Mouse (Mus musculus) layer of hippocampus, postnatal 36 days (tissue): Measurements from ENCODE around the gene Zfp53. TPM values are rescaled to one million over a fixed set of nuclear protein-coding genes. Genes with fewer than 3 reads are reported as not detected.

Experiments
- DNase-seq, 2 experiments: peaks; one replicate each; pipeline ENCODE4 v3.0.0; 2022
- total RNA-seq, 2 experiments: library from RNA; stranded (reverse); gene quantifications; 2 replicates each; pipeline ENCODE4 v1.2.3; 2021

Zfp53 gene
- total RNA-seq, 2 experiments from 2014 or later: 4.3 to 4.7 TPM

- no peak for DNase-seq
These were observed 37.5 kb downstream of the Zfp53 start for GRCm38 (mm10) chr17:21526270-21526669.

- no peak for DNase-seq
These were observed 42.0 kb downstream of the Zfp53 start for GRCm38 (mm10) chr17:21530645-21531330.

GRCm38 (mm10) chr17:21531621-21532020 lies 42.8 kb downstream of the Zfp53 start:
- DNase-seq: peak in 1 of 2 experiments; percentile 15

GRCm38 (mm10) chr17:21532101-21532951 lies 43.5 kb downstream of the Zfp53 start:
- peak; percentile 74 to 80 for DNase-seq

- DNase-seq: no peak
These were observed 45.2 kb downstream of the Zfp53 start for GRCm38 (mm10) chr17:21533961-21534360.

GRCm38 (mm10) chr17:21534460-21535095 lies 45.8 kb downstream of the Zfp53 start:
- no peak for DNase-seq

GRCm38 (mm10) chr17:21535096-21536001 lies 46.6 kb downstream of the Zfp53 start, which contains the start of gene Zfp52:
TSS of gene Zfp52 (plus strand) at chr17:21535539.
- DNase-seq: peak; percentile 57 to 60

- no peak for DNase-seq
These were observed 47.3 kb downstream of the Zfp53 start for GRCm38 (mm10) chr17:21536096-21536495.

GRCm38 (mm10) chr17:21536676-21537075 lies 47.9 kb downstream of the Zfp53 start:
- no peak for DNase-seq

GRCm38 (mm10) chr17:21557831-21558230 lies 69.0 kb downstream of the Zfp53 start:
- DNase-seq: no peak

Other genes with a start within 250 kb of the Zfp53 start
- not detected for gene Vmn1r235, start 232.6 kb upstream of the Zfp53 start, total RNA-seq
- not detected for gene Vmn1r236, start 206.1 kb upstream of the Zfp53 start, total RNA-seq
- not detected for gene Vmn1r237, start 177.1 kb upstream of the Zfp53 start, total RNA-seq
- gene Zfp677, start 105.2 kb upstream of the Zfp53 start, total RNA-seq: 1 to 10 TPM; 1.6 to 1.9 TPM
- gene Zfp54, start 65.8 kb upstream of the Zfp53 start, total RNA-seq: 1 to 10 TPM in 1 of 2 experiments, under 1 TPM in 1; 0.86 to 1.2 TPM
- gene Zfp51, start 38.6 kb upstream of the Zfp53 start, total RNA-seq: 1 to 10 TPM; 3.4 to 4.2 TPM
- gene Zfp52, start 46.5 kb downstream of the Zfp53 start, total RNA-seq: 1 to 10 TPM; 7.5 to 8.9 TPM
- 10 to 100 TPM; 11.8 to 12.7 TPM for gene Zfp948, start 78.0 kb downstream of the Zfp53 start, total RNA-seq
- gene Zfp983, start 161.6 kb downstream of the Zfp53 start, total RNA-seq: 1 to 10 TPM; 8.4 to 9.2 TPM
- gene Gm10226, start 202.9 kb downstream of the Zfp53 start, total RNA-seq: 1 to 10 TPM; 4.5 to 6.4 TPM
- 10 to 100 TPM in 1 of 2 experiments, 1 to 10 TPM in 1; 8.2 to 10.0 TPM for gene Zfp760, start 218.7 kb downstream of the Zfp53 start, total RNA-seq
- gene Zfp229, start 241.8 kb downstream of the Zfp53 start, total RNA-seq: 1 to 10 TPM; 3.9 to 4.6 TPM